Mouse (Mus musculus) embryonic fibroblast, embryonic 13.5 days (primary cell): ENCODE results near the gene Nectin4. TPM values are rescaled to one million over a fixed set of nuclear protein-coding genes. Genes with fewer than 3 reads are reported as not detected.
A peak's percentile ranks its signal among the peaks of the same experiment; 100 is the strongest.

ENCODE experiments used
- H3K27ac ChIP-seq: 2 replicates; pipeline ENCODE4 v1.5.1; 2012; ENCODE audit warnings: low read length, control low read depth, inconsistent platforms; ENCODE audit not compliant: insufficient read depth
- H3K4me1 ChIP-seq: 2 replicates; pipeline ENCODE4 v1.6.1; 2011; ENCODE audit warnings: low read length; ENCODE audit not compliant: control insufficient read depth, insufficient read depth
- H3K4me3 ChIP-seq: 2 replicates; pipeline ENCODE4 v1.5.1; 2011; ENCODE audit warnings: mild to moderate bottlenecking, control low read depth, low read length; ENCODE audit not compliant: insufficient read depth
- CTCF ChIP-seq: IDR thresholded peaks from 2 replicates; pipeline ENCODE4 v1.5.1; 2011; ENCODE audit warnings: mild to moderate bottlenecking, control low read depth, low read length, moderate library complexity, borderline replicate concordance; ENCODE audit not compliant: insufficient read depth
- POLR2A ChIP-seq: IDR thresholded peaks from 2 replicates; pipeline ENCODE4 v1.6.1; 2011; ENCODE audit warnings: low read depth, mild to moderate bottlenecking, control low read depth, low read length, moderate library complexity
- polyA plus RNA-seq: library from polyadenylated mRNA; stranded (reverse); fragments of >200 nt; gene quantifications from 2 replicates; pipeline ENCODE4 v1.2.4, GENCODE M21; 2011; ENCODE audit warnings: low read depth; ENCODE audit not compliant: missing spikeins, insufficient read length

Nectin4 gene
- polyA plus RNA-seq, 1 experiment, result not detected

- Histone ChIP-seq H3K4me1 (no peaks in the 10 kb centered on the region), H3K4me3 (no peak overlapping the region), H3K27ac (no peak overlapping the region)
- TF ChIP-seq CTCF, result peak; percentile 80
- TF ChIP-seq POLR2A, result no peak
Measured at GRCm38 (mm10) chr1:171379935-171380599, 10.2 kb downstream of the Nectin4 start.

- no peak overlapping the region for H3K27ac ChIP-seq
- H3K4me3 ChIP-seq, result no peak overlapping the region
- no peaks in the 10 kb centered on the region for H3K4me1 ChIP-seq
- no peak for TF ChIP-seq CTCF
- no peak for TF ChIP-seq POLR2A
Measured at GRCm38 (mm10) chr1:171382096-171382620, 12.3 kb downstream of the Nectin4 start.

DNA sequence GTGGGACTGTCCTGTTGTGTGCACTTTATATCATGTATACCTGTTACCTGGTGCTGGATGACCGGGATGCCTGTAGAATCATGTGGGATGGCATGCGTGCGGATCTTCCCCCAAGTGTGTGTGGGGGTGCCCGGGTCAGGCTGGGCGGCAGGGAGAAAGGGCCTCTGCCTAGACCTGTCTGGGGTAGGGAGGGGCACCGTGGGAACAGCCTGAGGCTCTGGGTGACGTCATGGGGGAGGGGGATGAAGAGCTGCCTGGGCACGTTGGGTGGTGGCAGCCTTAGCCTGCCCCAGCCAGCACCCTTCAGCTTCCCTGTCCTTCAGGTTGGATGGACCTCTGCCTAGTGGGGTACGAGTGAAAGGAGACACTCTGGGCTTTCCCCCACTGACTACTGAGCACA is 14.5 kb downstream of the Nectin4 start:
- Histone ChIP-seq H3K4me3 (no peak overlapping the region), H3K27ac (no peak overlapping the region), H3K4me1 (no peaks in the 10 kb centered on the region)
- no peak for TF ChIP-seq POLR2A
- no peak for TF ChIP-seq CTCF

DNA sequence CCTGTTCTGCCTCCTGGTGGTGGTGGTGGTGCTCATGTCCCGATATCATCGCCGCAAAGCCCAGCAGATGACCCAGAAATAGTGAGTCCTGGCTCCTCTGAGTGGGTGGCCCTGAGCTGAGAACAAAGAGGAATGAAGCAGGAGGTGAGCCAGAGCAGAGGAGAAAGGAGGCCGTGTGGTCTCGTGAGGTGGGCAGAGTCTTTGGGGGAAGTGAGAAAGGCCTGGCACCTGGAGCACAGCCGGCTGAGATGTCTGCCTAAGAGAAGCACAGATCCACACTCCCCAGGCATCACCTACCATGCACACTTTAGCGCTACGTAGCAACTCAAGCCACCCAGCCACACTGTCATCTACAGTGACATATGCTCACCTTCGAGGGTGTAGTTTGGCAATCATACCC is 15.3 kb downstream of the Nectin4 start:
- H3K4me3 ChIP-seq, result no peak overlapping the region
- H3K4me1 ChIP-seq, result no peaks in the 10 kb centered on the region
- no peak overlapping the region for H3K27ac ChIP-seq
- TF ChIP-seq POLR2A (no peak), CTCF (0 out of 2 replicates have a peak, but pooled peaks have one; percentile 25)

- TF ChIP-seq POLR2A (no peak), CTCF (peak; percentile 55)
- Histone ChIP-seq H3K4me1 (no peaks in the 10 kb centered on the region), H3K27ac (no peak overlapping the region), H3K4me3 (no peak overlapping the region)
Measured at GRCm38 (mm10) chr1:171387099-171387498, 17.2 kb downstream of the Nectin4 start.

GRCm38 (mm10) chr1:171388376-171389102 is 18.6 kb downstream of the Nectin4 start, which contains the start of gene Arhgap30:
TSS of gene Arhgap30 (plus strand) at chr1:171388954.
- Histone ChIP-seq H3K4me1 (no peaks in the 10 kb centered on the region), H3K4me3 (no peak within 1 kb of the TSS), H3K27ac (no peak within 1 kb of the TSS)
- TF ChIP-seq POLR2A, result no peak
- no peak for TF ChIP-seq CTCF

GRCm38 (mm10) chr1:171390101-171390500 is 20.2 kb downstream of the Nectin4 start:
- TF ChIP-seq POLR2A, result no peak
- TF ChIP-seq CTCF, result no peak

GRCm38 (mm10) chr1:171401821-171402220 is 31.9 kb downstream of the Nectin4 start:
- TF ChIP-seq CTCF, result no peak
- TF ChIP-seq POLR2A, result no peak

More at GRCm38 (mm10) chr1:171390101-171390500, 20.2 kb downstream of the Nectin4 start:
- Histone ChIP-seq H3K27ac (no peak overlapping the region), H3K4me3 (no peak overlapping the region), H3K4me1 (no peaks in the 10 kb centered on the region)

GRCm38 (mm10) chr1:171402991-171403390 is 33.1 kb downstream of the Nectin4 start:
- Histone ChIP-seq H3K4me1 (no peaks in the 10 kb centered on the region), H3K4me3 (no peak overlapping the region), H3K27ac (no peak overlapping the region)
- TF ChIP-seq CTCF, result no peak
- TF ChIP-seq POLR2A, result no peak

More at GRCm38 (mm10) chr1:171401821-171402220, 31.9 kb downstream of the Nectin4 start:
- Histone ChIP-seq H3K27ac (no peak overlapping the region), H3K4me1 (no peaks in the 10 kb centered on the region), H3K4me3 (no peak overlapping the region)

DNA sequence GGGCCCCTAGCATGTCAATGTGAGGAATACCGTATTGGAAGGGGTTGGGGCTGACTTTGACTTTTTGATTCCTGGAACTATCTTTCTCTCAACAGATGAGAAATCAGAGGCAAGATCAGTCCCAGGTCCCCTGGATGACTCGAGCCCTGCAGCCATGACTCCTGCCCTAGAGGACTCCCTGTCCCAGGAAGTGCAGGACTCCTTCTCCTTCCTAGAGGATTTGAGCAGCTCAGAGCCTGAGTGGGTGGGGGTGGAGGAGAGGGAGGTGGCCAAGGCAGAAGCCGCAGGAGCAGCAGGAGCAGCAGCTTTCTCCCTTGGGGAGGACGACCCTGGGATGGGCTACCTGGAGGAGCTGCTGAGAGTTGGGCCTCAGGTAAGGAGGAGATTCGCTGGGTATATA is 37.4 kb downstream of the Nectin4 start:
- TF ChIP-seq POLR2A (no peak), CTCF (no peak)
- Histone ChIP-seq H3K4me1 (no peaks in the 10 kb centered on the region), H3K4me3 (no peak overlapping the region), H3K27ac (no peak overlapping the region)
